Mouse (Mus musculus) limb, embryonic 13.5 days (tissue): ENCODE data around the gene Cd9. TPM values are rescaled to one million over a fixed set of nuclear protein-coding genes. Genes with fewer than 3 reads are reported as not detected.
A peak's percentile ranks its signal among the peaks of the same experiment; 100 is the strongest.

Experiments
- ATAC-seq: fragments of 200-750 bp; cut with Nextera tagmentation; 2 replicates; pipeline ENCODE4 v1.8.0; 2017; ENCODE audit warnings: low read depth, moderate number of reproducible peaks, moderate TSS enrichment; ENCODE audit not compliant: low FRiP score
- H3K27ac ChIP-seq: fragments of 300-500 bp; sonication (generic); 2 replicates; pipeline ENCODE4 v1.5.1; 2015; ENCODE audit warnings: inconsistent platforms, mild to moderate bottlenecking, moderate library complexity
- H3K27me3 ChIP-seq: fragments of 300-500 bp; sonication (generic); 2 replicates; pipeline ENCODE4 v1.6.1; 2015; ENCODE audit warnings: mild to moderate bottlenecking, inconsistent platforms
- H3K36me3 ChIP-seq: fragments of 300-500 bp; sonication (generic); 2 replicates; pipeline ENCODE4 v1.6.1; 2015; ENCODE audit warnings: inconsistent platforms, mild to moderate bottlenecking, moderate library complexity
- H3K4me1 ChIP-seq: fragments of 300-500 bp; sonication (generic); 2 replicates; pipeline ENCODE4 v1.6.1; 2015; ENCODE audit warnings: inconsistent platforms
- H3K4me2 ChIP-seq: fragments of 300-500 bp; sonication (generic); replicated peaks from 2 replicates; pipeline ENCODE4 v1.6.1; 2015; ENCODE audit warnings: inconsistent platforms, mild to moderate bottlenecking, moderate library complexity
- H3K4me3 ChIP-seq: fragments of 300-500 bp; sonication (generic); 2 replicates; pipeline ENCODE4 v1.5.1; 2015; ENCODE audit warnings: moderate library complexity, mild to moderate bottlenecking, inconsistent platforms
- H3K9ac ChIP-seq: fragments of 300-500 bp; sonication (generic); 2 replicates; pipeline ENCODE4 v1.6.1; 2015; ENCODE audit warnings: mild to moderate bottlenecking, inconsistent platforms
- H3K9me3 ChIP-seq: fragments of 300-500 bp; sonication (generic); 2 replicates; pipeline ENCODE4 v1.6.1; 2016; ENCODE audit warnings: inconsistent platforms
- WGBS: fragments of 180-500 bp; shearing (Covaris S2); methylation state at CpG from one replicate; pipeline ENCODE4 v1.1.7; 2015; 5-methylcytosine and 5-hydroxymethylcytosine counted together
- polyA plus RNA-seq: library from polyadenylated mRNA; unstranded; fragments of >200 nt; fragmentation: Nextera tagmentation; extraction: Ambion mirVana; gene quantifications from 2 replicates; pipeline ENCODE4 v1.2.1, GENCODE M21; 2015

The Cd9 gene
- polyA plus RNA-seq = 157 and 174 TPM in 2 replicates

DNA sequence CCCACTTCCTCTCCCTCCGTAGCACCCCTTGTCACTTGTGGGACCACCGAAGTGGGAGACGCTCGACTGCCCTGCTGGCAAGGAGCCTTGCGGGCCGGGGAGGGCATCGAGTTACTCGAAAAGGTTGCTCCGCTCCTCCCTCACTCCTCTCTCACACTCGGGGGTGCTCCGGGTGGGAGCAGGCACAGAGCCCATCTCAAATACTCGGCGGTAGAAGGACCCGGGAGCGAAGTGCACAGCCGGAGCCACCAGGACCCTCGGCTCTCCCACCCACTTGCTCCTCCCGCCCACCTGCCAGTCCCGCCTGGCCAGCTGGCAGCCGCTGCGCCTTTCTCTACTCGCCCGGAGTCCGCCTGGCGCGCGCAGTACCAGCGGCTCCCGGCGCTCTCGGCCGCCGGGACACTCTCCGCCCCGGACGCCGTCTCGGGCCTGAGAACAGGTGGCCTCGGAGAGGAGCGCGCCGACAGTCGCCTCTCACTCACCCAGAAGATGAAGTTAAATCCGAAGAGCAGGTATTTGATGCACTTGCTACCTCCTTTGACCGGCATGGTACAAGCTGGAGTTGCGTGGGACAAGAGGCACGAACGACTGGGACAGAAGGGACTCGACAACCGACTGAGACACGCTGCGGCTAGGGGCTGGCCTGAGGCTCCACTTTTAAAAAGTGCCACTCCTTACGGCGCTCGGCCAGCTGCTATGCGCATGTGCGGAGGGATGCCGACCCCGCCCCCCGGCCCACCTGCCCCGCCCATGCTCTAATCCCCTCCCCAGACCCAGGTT is at the start of gene Cd9:
TSS of gene Cd9 (minus strand) at position 700 of the 780 bp plus-strand sequence.
- Histone ChIP-seq H3K9me3 (no peaks in the 10 kb centered on the region), H3K4me3 (peak within 1 kb of the TSS; percentile 61), H3K4me1 (peaks cover 62% of the 10 kb centered on the region), H3K36me3 (no peaks in the 10 kb centered on the region), H3K4me2 (peak within 1 kb of the TSS; percentile 71), H3K27ac (peak within 1 kb of the TSS; percentile 76), H3K9ac (peak within 1 kb of the TSS; percentile 78), H3K27me3 (peaks cover 17% of the 10 kb centered on the region)
- under 1% methylated on average over 54 of the region's 61 CpGs for WGBS
- ATAC-seq = peak; percentile 84

DNA sequence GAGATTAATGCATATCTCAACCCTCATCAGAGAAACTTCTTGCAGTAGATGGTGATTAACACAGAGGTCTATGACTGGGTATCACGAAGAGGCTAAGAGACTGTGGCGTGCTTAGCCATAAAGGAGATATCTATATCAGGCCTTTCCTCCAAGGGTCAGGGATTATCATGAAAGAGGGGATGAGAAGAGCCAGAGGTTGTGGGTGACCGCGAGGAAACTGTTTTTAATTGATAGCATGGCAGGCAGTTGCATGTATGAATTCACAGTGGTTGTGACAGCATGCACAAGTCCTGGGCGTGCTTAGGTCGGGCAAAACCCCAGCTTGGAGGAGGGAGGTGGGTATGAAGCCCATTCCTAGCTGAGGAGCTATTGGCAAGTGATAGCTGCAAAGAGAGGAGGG is 46.7 kb upstream of the Cd9 start:
- H3K9ac ChIP-seq = no peak overlapping the region
- no peak overlapping the region for H3K4me3 ChIP-seq
- WGBS = 74% methylated on average over 6 of the region's 6 CpGs
- H3K4me1 ChIP-seq = peaks cover 4% of the 10 kb centered on the region
- ATAC-seq = no peak
- no peaks in the 10 kb centered on the region for H3K36me3 ChIP-seq
- no peaks in the 10 kb centered on the region for H3K27me3 ChIP-seq
- H3K9me3 ChIP-seq = no peaks in the 10 kb centered on the region
- no peak overlapping the region for H3K27ac ChIP-seq
- no peak overlapping the region for H3K4me2 ChIP-seq

DNA sequence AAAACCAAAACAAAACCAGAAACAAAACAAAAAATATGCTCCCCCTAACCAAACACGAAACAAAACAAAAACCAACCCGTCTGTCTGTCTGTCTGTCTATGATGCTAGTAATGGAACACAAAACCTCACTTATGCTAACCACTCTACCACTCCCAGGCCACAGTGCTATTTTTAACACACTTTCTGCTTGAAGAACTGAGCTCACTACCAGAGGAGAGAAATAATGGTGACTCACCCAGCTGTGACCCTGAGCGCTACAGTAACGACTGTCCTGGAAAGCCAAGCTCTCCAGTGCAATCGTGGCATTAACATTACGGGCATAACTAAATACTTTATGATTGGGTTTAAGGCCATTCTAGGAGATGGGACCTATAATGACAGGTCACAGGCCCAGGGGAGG is 46.2 kb upstream of the Cd9 start:
- Histone ChIP-seq H3K9ac (no peak overlapping the region), H3K4me3 (no peak overlapping the region), H3K36me3 (no peaks in the 10 kb centered on the region), H3K4me2 (no peak overlapping the region), H3K27ac (no peak overlapping the region), H3K9me3 (no peaks in the 10 kb centered on the region), H3K4me1 (peaks cover 4% of the 10 kb centered on the region), H3K27me3 (no peaks in the 10 kb centered on the region)
- 87% methylated on average over 6 of the region's 6 CpGs for WGBS
- ATAC-seq = no peak

DNA sequence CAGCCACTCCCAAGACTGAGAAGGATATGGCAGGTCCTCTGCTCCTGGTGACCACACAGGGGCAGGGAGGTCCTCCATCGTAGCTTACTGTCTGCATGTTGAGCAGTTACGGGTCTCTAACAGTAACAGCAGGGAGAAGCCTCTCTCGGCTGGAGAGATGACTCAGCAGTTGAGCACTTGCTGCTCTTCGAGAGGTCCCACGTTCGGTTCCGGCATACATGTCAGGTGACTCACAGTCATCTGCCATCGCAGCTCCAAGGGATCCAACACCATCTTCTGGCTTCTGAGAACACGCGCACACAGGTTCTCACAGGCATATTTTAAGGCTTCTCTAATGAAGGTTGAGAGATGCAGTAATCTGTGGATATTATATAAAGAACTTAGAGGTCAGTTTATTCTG is 45.6 kb upstream of the Cd9 start:
- H3K27ac ChIP-seq = no peak overlapping the region
- H3K9ac ChIP-seq = no peak overlapping the region
- peaks cover 4% of the 10 kb centered on the region for H3K4me1 ChIP-seq
- no peak for ATAC-seq
- no peak overlapping the region for H3K4me3 ChIP-seq
- WGBS = 83% methylated on average over 10 of the region's 10 CpGs
- no peaks in the 10 kb centered on the region for H3K9me3 ChIP-seq
- no peak overlapping the region for H3K4me2 ChIP-seq
- no peaks in the 10 kb centered on the region for H3K27me3 ChIP-seq
- H3K36me3 ChIP-seq = no peaks in the 10 kb centered on the region

DNA sequence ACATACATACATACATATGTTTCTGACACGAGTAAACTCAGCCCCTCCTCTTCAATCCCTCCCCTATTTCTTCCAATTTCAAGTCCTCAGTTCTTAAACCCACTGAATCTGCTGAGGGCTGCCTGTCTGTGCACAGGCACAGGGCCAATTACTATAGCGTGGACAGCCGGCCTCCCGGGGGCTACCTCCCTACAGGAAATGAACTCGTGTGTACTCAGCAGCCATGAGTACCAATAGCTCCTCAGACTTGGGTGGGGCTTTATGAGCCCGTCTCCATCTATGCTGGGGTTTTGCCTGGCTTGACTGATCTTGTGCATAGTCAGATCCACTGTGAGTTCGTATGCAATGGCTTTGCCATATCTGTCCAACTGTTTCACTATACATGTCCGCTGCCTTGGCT is 44.8 kb upstream of the Cd9 start:
- Histone ChIP-seq H3K9ac (0 out of 2 replicates have a peak overlapping the region, but pooled peaks have one; percentile 25), H3K4me3 (no peak overlapping the region), H3K4me2 (no peak overlapping the region), H3K27ac (no peak overlapping the region), H3K9me3 (no peaks in the 10 kb centered on the region), H3K27me3 (no peaks in the 10 kb centered on the region), H3K36me3 (no peaks in the 10 kb centered on the region), H3K4me1 (peaks cover 4% of the 10 kb centered on the region)
- 42% methylated on average over 8 of the region's 8 CpGs for WGBS
- no peak for ATAC-seq

DNA sequence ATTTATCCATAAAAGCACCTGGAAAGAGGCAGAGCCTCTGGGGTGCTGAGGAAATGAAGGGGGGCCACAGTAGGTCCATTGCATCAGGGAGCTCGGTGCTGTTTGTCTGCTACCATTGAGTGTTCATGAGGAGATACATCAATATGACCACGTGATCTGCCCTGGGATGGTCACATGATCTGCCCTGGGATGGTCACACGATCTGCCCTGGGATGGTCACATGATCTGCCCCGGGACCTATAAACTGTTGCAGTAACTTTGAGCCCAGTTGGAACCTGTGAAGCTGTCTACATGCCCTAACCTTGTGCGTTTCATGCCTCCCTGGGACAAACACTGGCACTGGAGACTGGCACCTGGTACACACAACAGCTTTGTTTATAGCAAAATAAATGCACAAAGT is 43.9 kb upstream of the Cd9 start:
- Histone ChIP-seq H3K9me3 (no peaks in the 10 kb centered on the region), H3K27ac (no peak overlapping the region), H3K27me3 (no peaks in the 10 kb centered on the region), H3K4me1 (peaks cover 4% of the 10 kb centered on the region), H3K4me3 (no peak overlapping the region), H3K4me2 (no peak overlapping the region), H3K36me3 (no peaks in the 10 kb centered on the region), H3K9ac (no peak overlapping the region)
- 79% methylated on average over 5 of the region's 5 CpGs for WGBS
- no peak for ATAC-seq

DNA sequence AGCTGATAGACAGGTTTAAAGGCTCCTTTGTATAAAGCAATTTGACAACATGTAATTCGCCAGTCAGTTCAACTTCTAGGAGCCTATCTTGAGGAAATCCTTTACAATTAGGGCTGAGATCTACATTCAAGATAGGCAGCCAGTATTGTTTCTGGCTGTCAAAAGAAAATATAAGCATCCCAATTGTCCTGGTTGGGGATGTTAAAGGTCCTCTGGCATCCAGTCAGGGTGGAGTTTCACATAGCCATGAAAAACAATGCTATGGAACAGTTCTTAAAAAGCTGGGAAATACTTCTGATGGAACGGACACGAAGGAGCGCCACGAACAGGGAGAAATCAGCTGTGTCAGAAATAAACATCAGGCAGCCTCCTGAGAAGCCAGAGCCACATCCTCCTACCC is 40.4 kb upstream of the Cd9 start:
- Histone ChIP-seq H3K27ac (no peak overlapping the region), H3K4me1 (peaks cover 4% of the 10 kb centered on the region), H3K9me3 (no peaks in the 10 kb centered on the region), H3K27me3 (no peaks in the 10 kb centered on the region), H3K36me3 (no peaks in the 10 kb centered on the region), H3K4me2 (no peak overlapping the region), H3K4me3 (no peak overlapping the region), H3K9ac (no peak overlapping the region)
- no peak for ATAC-seq
- WGBS = 90% methylated on average over 5 of the region's 5 CpGs

DNA sequence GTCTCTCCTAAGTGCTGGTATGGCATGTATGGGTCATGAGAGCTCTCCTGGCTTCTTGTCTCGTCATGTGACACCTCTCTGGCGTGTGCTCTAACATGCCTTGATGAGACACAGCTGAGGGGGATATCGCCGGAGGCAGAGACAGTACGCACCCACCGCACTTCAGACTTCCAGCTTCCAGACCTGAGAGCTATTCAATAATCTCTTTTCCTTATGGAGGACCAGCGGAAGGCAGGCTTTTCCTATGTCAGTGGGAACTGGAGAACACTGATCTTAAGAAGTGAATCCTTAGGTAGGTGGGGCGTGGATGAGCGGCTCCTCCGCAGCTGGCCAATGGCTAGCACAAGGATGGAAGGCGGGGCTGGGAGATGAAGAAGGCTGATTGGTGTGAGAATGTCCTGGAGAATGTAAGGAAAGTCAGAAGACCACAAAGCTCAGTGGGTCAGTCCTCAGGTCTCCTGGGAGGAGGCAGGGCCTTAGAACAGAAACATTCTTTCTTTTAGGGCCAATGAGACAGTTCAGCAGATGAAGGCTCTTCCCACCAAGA is 38.6 kb upstream of the Cd9 start:
- Histone ChIP-seq H3K27me3 (no peaks in the 10 kb centered on the region), H3K9me3 (no peaks in the 10 kb centered on the region), H3K4me2 (no peak overlapping the region), H3K4me3 (no peak overlapping the region), H3K9ac (no peak overlapping the region), H3K36me3 (no peaks in the 10 kb centered on the region), H3K4me1 (no peaks in the 10 kb centered on the region), H3K27ac (no peak overlapping the region)
- WGBS = 82% methylated on average over 11 of the region's 11 CpGs
- no peak for ATAC-seq

DNA sequence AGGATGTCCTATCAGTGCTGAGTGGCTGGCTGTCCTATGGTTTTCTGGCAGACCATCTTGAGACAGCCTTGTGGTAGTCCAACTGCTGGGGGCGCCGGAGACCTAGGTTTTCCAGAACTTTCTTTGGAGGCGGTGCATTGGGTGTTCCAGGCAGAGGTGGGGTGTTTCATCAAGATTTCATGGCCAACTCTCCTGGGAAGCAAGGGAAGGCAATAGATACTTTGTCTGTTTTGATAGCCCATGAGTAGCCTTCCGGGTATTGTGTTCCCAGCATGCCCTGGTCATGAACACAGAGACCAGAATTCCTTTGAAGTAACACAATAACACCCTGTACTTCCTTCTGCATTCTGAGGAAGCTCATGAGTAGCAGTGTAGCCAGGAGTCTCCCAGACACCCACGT is 34.9 kb upstream of the Cd9 start:
- H3K27me3 ChIP-seq = no peaks in the 10 kb centered on the region

DNA sequence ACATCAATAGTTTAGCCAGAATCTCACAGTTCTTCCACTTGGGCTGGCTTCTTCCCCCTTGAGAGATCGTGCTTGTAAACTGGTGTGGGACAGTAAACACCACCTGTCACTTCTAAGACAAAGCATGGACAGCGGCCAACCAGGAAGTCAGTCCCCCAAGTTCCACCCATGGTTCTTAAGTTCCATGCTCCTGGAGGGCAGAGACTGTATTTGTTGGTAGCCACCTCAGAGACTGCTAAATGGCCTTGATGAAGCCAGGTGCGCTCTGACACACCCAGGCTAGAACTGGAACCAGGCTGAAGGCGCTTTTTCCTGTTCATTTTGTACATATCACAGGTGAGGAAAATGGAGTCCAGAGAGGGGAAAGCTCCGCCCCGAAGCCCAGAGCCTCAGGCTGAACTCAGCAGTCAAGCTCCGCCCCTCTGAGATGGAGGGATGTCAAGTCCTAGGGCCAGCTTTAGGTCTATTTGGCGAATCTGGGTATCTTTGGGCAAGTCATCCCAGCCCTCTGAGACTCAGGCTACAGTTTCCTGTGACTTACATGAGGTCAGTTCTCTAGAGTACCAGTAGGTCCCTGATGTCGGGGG is 34.1 kb upstream of the Cd9 start:
- Histone ChIP-seq H3K9me3 (no peaks in the 10 kb centered on the region), H3K27me3 (no peaks in the 10 kb centered on the region), H3K4me2 (no peak overlapping the region), H3K4me3 (no peak overlapping the region), H3K9ac (no peak overlapping the region), H3K4me1 (no peaks in the 10 kb centered on the region), H3K27ac (no peak overlapping the region), H3K36me3 (no peaks in the 10 kb centered on the region)
- 83% methylated on average over 9 of the region's 9 CpGs for WGBS
- no peak for ATAC-seq

More for the DNA sequence above, 34.9 kb upstream of the Cd9 start:
- no peaks in the 10 kb centered on the region for H3K4me1 ChIP-seq
- no peak overlapping the region for H3K4me3 ChIP-seq
- 84% methylated on average over 5 of the region's 5 CpGs for WGBS
- no peaks in the 10 kb centered on the region for H3K9me3 ChIP-seq
- no peak overlapping the region for H3K4me2 ChIP-seq
- no peak overlapping the region for H3K27ac ChIP-seq
- no peak for ATAC-seq
- no peak overlapping the region for H3K9ac ChIP-seq
- no peaks in the 10 kb centered on the region for H3K36me3 ChIP-seq

DNA sequence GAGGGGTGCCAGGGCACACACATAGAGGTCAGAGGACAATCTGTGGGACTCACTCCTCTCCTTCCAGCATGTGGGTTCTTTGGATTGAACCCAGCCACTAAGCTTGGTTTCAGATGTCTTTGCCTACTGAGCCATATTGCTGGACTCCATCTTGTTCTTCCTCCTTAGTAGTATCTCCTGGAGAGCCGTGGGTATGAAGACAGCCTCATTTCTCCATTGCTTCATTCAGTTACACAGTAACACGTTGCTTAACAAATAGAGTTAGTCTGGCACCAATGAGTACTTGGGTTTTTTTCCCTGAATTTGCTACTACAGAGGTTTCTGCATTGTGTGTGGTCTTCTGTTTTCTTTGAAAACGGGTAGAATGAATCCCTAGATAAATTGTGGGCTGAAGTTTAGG is 31.5 kb upstream of the Cd9 start:
- no peak overlapping the region for H3K9ac ChIP-seq
- no peak for ATAC-seq
- no peak overlapping the region for H3K4me3 ChIP-seq
- H3K36me3 ChIP-seq = no peaks in the 10 kb centered on the region
- H3K4me2 ChIP-seq = no peak overlapping the region
- H3K9me3 ChIP-seq = no peaks in the 10 kb centered on the region
- no peaks in the 10 kb centered on the region for H3K27me3 ChIP-seq
- H3K4me1 ChIP-seq = 0 out of 2 replicates have a peak, but pooled peaks cover 5% of the 10 kb centered on the region
- 62% methylated on average over 3 of the region's 3 CpGs for WGBS
- H3K27ac ChIP-seq = no peak overlapping the region

DNA sequence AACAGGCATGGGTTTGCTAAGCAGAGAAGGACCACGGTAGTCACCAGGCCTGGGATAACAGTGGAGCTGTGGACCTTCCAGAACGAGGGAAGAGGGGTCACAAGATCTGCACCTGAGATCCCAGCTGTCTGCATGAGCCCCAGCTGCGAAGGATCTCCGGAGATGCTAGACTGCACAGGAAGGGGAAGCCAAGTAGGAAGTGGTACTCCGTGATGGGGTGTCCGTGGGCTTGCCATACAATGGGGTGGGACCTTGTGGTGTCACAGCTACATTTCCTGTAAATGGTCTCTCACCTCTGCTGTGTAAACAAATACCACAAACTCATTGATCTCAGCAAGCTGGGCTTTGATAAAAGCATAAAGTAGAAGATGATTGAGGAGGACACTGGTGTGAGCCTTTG is 29.4 kb upstream of the Cd9 start:
- Histone ChIP-seq H3K4me2 (no peak overlapping the region), H3K9me3 (no peaks in the 10 kb centered on the region), H3K4me1 (0 out of 2 replicates have a peak, but pooled peaks cover 5% of the 10 kb centered on the region), H3K27ac (no peak overlapping the region), H3K27me3 (no peaks in the 10 kb centered on the region), H3K36me3 (no peaks in the 10 kb centered on the region), H3K9ac (no peak overlapping the region), H3K4me3 (no peak overlapping the region)
- WGBS = 92% methylated on average over 6 of the region's 6 CpGs
- ATAC-seq = no peak
